Mouse (Mus musculus) heart, adult 11 months (tissue): Measurements from ENCODE around the gene Ddi2.
A peak's percentile ranks its signal among the peaks of the same experiment; 100 is the strongest.
"Not testable (repeated sequence)": the region's sequence is repeated elsewhere in the genome, so short reads cannot be mapped to it uniquely, and the experiment has no call there.

Experiments used
- DNase-seq: peaks from one replicate; pipeline ENCODE4 v3.0.0; 2022

Ddi2 gene

GRCm38 (mm10) chr4:141722731-141723672 lies at the start of gene Ddi2:
Gene Ddi2, minus strand, starts transcription at chr4:141723419.
- DNase-seq = peak; percentile 99

GRCm38 (mm10) chr4:141773019-141773418 lies 49.8 kb upstream of the Ddi2 start:
- DNase-seq = not testable (repeated sequence)

DNA sequence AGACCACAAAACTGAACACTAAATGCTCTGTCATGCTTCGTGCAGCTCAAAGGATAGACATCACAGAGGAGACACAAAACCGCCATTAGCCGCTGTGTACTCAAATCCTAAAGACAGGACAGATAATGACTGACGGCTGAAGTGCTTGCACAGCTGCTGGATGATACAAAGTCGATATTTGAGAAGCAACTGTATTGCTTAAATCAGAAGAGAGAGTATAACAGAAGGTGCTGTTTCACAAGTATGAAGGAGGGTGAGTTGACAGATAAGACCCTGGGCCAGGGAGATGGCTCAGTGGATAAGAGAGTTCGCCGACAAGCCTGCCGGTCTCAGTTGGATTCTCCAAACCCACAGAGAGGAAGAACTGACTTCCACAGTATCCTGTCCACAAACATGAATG lies 48.6 kb upstream of the Ddi2 start:
- no peak for DNase-seq

- peak; percentile 91 for DNase-seq
Observed at GRCm38 (mm10) chr4:141769501-141770160, 46.4 kb upstream of the Ddi2 start.

DNA sequence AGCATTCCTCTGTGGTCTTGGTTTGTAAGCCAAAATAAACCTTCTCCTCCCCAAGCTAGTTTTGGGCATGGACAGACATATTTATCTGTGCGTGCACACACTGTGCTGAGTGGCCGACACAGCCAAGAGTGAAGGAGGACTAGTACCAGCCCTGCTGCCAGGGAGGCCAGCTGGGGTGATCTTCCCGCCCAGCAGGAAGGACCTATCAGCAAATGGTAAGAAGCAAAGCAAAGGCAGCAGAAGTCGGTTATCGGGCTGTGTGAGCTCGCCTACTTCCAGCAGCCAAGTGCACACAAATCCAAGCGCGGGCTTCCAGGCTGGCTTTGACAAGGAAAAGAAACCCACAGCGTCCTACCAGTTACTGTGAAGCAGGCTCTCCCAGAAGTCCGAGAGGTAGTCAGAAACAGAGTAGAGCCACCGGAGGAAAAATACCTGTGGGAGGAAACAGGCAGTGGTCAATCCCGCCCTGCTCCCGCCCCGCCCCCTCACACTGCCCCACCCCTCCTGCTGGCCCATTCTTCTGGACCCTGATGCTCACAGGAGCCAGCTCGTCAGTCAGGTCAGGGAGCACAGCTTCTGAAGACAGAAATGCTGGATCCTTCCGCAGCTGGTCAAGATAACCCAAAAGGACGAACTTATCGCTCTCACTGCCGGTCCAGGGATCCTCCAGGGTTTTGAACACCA lies 44.3 kb upstream of the Ddi2 start:
- DNase-seq = peak; percentile 99

DNA sequence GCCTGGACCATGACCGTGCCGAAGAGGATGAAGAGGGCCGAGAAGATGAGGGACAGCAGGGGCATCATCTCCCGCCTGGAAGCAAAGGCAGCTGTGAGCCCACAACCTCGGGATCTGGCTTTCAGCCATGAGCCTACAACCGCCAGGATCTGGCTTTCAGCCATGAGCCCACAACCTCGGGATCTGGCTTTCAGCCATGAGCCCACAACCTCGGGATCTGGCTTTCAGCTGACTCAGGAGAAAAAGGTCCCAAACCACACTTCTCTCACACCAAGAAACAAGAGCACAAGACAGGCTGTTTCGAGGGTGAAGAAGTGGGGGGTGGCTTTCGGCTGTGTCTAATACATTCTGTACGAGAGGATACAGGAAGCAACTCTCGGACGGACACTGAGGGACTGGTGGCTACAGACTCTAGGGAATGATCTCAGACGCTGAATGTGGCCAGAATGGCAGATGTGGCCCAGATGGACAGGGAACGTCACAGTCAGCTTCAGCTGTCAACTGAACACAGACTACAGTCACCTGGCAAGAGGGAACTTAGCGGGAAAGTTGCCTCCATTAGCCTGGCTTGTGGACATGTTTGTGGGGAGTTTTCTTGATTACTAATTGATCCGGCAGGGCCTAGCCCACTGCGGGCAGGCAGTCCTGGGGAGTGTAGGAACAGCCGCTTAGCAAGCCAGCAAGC lies 43.6 kb upstream of the Ddi2 start:
- DNase-seq = no peak

DNA sequence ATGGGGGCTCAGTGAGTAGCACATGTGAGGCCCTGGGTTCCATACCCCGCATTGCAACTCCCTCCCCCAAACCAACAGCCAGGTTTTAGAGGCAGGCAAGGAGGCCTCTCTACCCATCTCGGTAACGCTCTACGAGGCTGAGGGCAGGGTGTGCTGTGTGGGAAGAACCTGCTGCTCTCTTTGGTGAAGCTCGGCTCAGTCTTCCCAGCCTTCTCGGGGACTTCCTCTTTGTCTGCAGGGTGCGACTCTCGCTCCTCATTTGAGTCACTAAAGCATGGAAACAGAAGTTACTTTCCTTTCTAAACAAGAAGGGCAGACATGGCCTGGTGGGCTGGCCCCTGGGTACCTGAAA lies 43.1 kb upstream of the Ddi2 start:
- peak; percentile 96 for DNase-seq

DNA sequence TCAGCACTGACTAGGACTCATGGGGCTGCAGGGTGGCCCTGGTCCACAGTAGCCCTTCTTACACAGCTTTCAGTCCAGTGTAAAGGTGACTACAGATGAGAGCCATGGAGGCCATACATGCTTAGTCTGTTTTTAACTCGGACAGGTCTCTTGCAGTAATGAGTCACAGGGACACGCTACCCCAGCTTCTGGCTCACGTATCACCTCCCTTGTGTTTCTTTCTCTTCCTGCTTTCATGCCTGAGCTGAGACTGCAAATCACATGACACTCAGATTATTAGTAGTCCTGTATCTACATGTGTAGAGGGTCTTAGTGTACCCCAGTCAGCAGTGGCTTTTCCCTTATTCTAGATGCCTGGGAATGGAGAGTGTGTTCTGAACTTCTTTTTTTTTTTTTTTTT lies 41.8 kb upstream of the Ddi2 start:
- no peak for DNase-seq

- DNase-seq = peak; percentile 89
Observed at GRCm38 (mm10) chr4:141763476-141763875, 40.3 kb upstream of the Ddi2 start.

GRCm38 (mm10) chr4:141762102-141762598 lies 38.9 kb upstream of the Ddi2 start:
- DNase-seq = peak; percentile 90

DNA sequence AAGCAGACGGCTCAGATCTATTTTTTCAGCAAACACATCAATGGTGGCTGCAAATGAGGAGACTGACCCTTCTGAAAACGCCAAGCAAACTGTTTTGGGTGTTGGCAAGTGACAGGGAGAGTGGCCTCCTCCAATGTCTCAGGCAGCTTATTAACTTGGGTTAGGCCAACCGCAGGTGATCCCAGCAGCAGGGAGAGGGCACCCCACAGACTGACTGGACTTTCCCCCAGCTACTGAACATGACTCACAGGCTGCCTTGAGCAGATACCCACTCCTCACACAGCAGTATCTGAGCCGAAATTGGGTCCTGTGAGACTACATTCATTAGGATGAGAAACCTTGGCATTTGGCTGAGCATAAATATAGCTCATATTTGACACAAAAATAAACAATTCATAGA lies 37.7 kb upstream of the Ddi2 start:
- DNase-seq = no peak

DNA sequence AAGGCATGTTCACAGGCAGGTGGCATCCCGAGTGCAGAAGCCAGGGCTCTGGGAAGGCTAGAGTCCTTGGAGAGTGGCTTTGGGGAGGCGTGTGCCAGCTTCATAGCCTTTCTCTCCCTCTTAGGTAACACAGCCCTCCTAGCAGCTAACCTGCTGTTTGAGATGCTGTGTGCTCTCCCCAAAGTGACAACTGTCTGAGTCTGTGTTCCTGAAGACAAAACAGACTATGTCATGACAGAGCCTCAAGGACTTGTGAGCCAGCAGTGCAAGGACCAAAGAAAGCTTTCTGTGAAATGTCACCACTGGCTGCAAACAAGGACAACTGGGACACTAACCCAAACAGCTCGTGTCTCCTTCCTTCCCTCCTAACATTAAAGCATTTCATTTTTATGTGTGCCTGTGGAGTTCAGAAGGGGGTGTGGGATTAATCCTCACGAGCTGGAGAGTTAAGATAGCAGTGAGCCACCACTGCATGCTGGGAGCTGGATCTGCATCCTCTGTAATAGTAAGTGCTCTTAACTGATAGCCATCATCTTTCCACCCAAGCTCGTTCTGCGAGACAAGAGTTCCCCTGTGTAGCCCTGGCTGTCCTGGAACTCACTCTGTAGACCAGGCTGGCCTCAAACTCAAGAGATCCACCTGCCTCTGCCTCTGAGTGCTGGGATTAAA lies 35.8 kb upstream of the Ddi2 start:
- DNase-seq = no peak

DNA sequence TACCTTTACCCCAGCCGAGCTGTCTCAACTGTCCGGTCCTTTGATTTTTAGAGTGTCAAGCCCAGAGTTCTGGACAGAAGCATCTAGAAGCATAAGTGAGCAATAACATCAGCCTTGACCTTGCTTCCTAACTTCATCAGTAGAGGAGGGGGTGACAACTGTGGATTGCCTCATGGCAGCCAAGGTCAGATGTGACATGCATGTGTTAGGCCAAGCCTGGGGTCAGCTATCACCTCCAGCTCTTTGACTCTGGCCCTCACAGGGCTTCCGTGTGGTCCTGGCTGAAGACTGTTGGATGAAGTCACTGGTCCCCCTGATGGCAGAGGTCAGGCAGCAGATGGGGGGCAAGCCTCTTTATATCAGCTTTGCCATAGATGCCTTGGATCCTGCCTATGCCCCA lies 33.9 kb upstream of the Ddi2 start:
- no peak for DNase-seq

DNA sequence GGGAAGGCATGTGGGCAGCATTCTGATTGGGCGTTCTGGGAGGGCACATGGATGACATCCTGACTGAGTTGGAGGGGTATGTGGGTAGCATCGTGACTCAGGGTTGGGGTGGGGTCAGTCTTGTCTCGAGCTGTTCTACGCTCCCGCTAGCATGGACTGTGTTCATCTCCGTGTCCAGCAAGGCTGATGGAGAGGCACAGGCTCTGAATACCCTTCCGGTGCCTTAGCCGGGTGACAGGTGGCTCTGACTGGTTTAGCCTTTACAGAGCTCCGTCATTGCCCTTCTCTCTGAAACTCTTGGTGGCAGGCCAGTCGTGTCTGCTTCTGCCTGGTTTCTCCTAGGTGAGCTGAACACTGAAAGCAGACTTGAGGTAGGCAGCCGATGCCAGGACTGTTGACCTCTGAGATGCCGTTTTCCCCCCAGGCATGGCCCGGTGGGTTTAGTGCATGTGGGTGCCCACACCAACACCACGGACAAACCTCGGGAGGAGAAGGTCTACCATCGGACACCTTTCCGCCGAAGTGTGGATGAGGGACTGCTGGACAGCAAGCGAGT lies 32.2 kb upstream of the Ddi2 start:
- peak; percentile 82 for DNase-seq

DNA sequence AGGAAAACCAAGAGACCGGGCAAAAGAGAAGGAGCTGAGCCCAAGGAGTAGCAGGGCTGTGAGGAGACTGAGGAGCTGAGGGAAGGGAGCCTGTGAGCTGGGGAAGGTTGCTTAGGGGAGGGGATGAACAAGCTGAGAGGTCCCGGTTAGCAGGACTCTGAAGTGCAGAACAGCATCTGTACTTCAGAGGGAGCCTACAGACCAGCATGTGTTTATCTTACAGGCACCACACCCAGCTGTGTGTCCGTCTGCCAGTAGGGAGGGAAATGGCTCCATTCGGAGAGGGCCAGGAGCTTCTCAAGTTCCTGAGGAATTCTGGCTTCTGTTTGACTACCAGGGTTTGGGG lies 28.8 kb upstream of the Ddi2 start:
- peak; percentile 93 for DNase-seq

- DNase-seq = peak; percentile 89
Observed at GRCm38 (mm10) chr4:141751419-141752075, 28.3 kb upstream of the Ddi2 start.

DNA sequence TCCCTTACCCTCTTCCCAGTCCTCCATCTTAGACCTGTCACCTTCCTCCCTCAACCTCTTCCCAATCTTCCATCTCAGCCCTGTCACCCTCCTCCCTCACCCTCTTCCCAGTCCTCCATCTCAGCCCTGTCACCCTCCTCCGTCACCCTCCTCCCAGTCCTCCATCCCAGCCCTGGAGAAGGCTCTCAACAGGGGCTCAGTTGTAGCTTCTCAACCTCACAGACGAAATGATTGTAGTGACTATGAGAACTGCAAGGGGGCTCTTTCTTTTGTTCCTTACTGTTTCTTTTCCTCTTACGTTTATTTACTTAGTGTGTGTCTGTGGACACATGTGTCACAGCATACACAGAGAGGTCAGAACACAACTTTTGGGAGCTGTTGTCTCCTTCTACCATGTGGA lies 27.6 kb upstream of the Ddi2 start:
- DNase-seq = no peak

DNA sequence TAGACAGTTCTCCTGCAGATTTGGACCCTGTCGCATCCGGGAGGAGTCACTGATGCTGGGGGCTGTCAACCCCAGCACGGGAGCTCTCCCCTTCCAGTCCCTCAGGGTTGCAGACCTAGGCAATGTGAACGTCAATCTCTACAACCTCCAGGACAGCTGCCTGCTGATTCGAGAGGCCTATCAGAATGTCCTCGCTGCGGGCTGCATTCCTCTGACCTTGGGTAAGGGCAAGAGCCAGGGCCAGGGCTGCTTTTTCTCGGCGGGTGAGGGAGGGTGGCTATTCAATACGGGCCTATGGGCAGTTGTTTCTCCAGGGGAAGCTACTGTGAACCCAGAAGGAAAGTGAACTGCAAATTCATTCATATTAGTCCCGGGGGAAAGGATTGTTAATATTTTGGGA lies 26.3 kb upstream of the Ddi2 start:
- peak; percentile 94 for DNase-seq

GRCm38 (mm10) chr4:141746578-141747346 lies 23.5 kb upstream of the Ddi2 start, which contains the start of gene Agmat:
Gene Agmat, plus strand, starts transcription at chr4:141746672.
- DNase-seq = no peak

GRCm38 (mm10) chr4:141742381-141742780 lies 19.2 kb upstream of the Ddi2 start:
- no peak for DNase-seq

- DNase-seq = peak; percentile 89
Observed at GRCm38 (mm10) chr4:141741856-141742255, 18.6 kb upstream of the Ddi2 start.
